Mouse (Mus musculus): ENCODE data around the gene Hmcn1. TPM values are rescaled to one million over a fixed set of nuclear protein-coding genes. Genes with fewer than 3 reads are reported as not detected.

The Hmcn1 gene
- total and polyA plus RNA-seq, 2 experiments from 2014 or later: 0.80 to 6.3 TPM

DNA sequence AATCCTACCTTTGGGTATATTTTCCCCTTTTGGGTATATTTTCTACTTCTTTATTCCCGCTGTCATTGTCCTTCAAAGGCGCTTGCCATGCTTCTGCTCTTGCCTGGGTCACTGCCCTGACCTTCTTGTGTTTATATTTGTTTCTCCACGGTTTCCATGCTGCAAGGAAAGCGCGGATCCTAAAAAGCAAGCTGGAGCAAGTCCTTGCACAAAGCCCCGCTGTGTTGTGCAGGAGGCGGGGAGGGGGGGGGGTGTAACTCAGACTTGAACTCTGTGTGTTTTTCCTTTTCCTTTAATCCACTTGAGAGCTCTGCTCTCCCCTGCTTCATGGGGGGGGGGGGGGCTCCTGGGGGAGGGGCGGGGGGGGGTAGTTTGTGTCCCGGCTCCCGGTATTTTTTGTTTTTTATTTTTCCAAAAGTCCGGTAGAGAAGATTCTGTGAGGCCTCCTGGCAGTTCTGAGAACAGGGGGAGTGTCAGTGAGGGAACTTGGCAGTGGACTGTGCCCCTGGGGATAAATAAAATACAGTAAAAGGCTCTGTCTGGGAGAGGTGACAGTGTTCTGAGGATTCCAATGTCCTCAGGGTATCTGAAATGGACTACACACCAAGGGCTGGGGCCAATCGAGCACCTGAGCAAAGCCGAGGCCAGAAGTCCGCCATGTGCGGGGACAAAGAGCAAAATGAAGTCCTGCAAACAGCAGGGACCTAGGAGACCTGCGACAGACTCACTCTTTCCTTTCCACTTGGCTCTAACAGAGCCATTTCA, 457.3 kb downstream of the Hmcn1 start:
- ATAC-seq (peak; percentile 78), DNase-seq (ENCODE audit: low spot score) (peak; percentile 44)
- Histone ChIP-seq H3K4me2 (ENCODE audit: low read depth, low read length) (peak overlapping the region; percentile 47), H3K27me3 (ENCODE audit: insufficient read depth, low read length) (no peaks in the 10 kb centered on the region), H3K9ac (replicated peaks; ENCODE audit: low read length) (no peak overlapping the region), H3K4me1 (ENCODE audit: insufficient read depth, low read length) (no peaks in the 10 kb centered on the region), H3K27ac (peak overlapping the region; percentile 4; the same call in 1 of the 2 replicates), H3K4me3 (ENCODE audit: low read length) (no peak overlapping the region), H3K36me3 (ENCODE audit: insufficient read depth, low read length) (no peaks in the 10 kb centered on the region), H3K9me3 (ENCODE audit: low read length) (no peaks in the 10 kb centered on the region)
- no peak for TF ChIP-seq CTCF (IDR thresholded peaks at IDR 0.05; ENCODE audit: low read depth)
- 12% methylated on average over 16 of the region's 16 CpGs for WGBS

DNA sequence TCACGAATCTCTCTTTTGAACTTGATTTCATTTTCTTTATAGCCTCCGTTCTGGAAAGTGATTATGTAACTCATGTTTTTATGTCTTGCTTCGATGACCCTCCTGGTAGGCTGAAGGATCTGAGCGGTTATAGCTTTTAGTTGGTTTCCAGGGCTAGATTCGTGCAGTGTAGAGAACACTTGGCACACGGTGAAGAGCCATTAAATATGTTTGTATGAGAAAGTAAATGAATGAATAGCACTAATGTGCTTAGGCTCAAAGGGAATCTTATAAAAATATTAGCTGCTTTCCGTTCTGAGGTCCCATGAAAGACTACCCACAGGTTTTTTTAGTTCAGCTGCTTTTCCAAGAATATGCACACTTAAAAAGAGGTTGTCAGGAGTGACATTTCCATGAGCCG, 458.6 kb downstream of the Hmcn1 start:
- DNase-seq (ENCODE audit: low spot score): no peak
- Histone ChIP-seq H3K27ac (no peak overlapping the region), H3K4me2 (ENCODE audit: low read depth, low read length) (no peak overlapping the region), H3K9me3 (ENCODE audit: low read length) (no peaks in the 10 kb centered on the region), H3K27me3 (ENCODE audit: insufficient read depth, low read length) (no peaks in the 10 kb centered on the region), H3K9ac (replicated peaks; ENCODE audit: low read length) (no peak overlapping the region), H3K4me1 (ENCODE audit: insufficient read depth, low read length) (no peaks in the 10 kb centered on the region), H3K4me3 (ENCODE audit: low read length) (no peak overlapping the region), H3K36me3 (ENCODE audit: insufficient read depth, low read length) (no peaks in the 10 kb centered on the region)
- ATAC-seq: no peak
- WGBS: 77% methylated on average over 8 of the region's 8 CpGs
- no peak for TF ChIP-seq CTCF (IDR thresholded peaks at IDR 0.05; ENCODE audit: low read depth)

DNA sequence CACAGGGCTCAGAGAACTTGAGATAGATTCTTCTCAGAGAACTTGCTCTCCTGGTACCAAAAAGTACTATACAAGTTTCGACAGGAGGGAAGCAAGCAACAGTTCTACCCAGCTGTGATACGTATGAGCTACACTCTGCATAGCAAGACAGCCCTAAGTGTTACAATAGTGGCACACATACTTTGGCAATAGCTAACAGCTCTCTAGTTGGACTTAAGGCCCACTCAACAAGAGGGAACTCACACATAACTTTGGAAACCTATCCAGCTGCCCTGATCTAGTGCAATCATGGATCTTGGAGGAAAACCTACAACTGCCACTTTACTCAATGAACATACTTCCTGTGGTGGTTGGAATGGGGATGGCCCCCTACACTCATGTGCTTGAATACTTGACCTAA, 480.2 kb downstream of the Hmcn1 start:
- ATAC-seq (no peak), DNase-seq (ENCODE audit: low spot score) (no peak)
- 95% methylated on average over 2 of the region's 2 CpGs for WGBS
- H3K4me3 ChIP-seq (ENCODE audit: low read length): no peak overlapping the region
- no peaks in the 10 kb centered on the region for H3K4me1 ChIP-seq (ENCODE audit: insufficient read depth, low read length)
- no peak overlapping the region for H3K9ac ChIP-seq (replicated peaks; ENCODE audit: low read length)
- no peaks in the 10 kb centered on the region for H3K9me3 ChIP-seq (ENCODE audit: low read length)
- TF ChIP-seq CTCF (IDR thresholded peaks at IDR 0.05; ENCODE audit: low read depth): no peak
- no peaks in the 10 kb centered on the region for H3K27me3 ChIP-seq (ENCODE audit: insufficient read depth, low read length)
- no peak overlapping the region for H3K27ac ChIP-seq
- no peaks in the 10 kb centered on the region for H3K36me3 ChIP-seq (ENCODE audit: insufficient read depth, low read length)
- H3K4me2 ChIP-seq (ENCODE audit: low read depth, low read length): no peak overlapping the region

Other genes starting within 250 kb of the Hmcn1 start
- gene Gm47985, start 189.1 kb upstream of the Hmcn1 start, total RNA-seq (2014; rRNA removed): not detected in 2 replicates
- gene Gm47985, start 189.1 kb upstream of the Hmcn1 start, polyA plus RNA-seq (2015; fragmentation: Nextera tagmentation; extraction: Ambion mirVana): not detected in 2 replicates
- not detected in 2 replicates for gene Gm8947, start 198.9 kb upstream of the Hmcn1 start, total RNA-seq (2014; rRNA removed)
- not detected in 2 replicates for gene Gm8947, start 198.9 kb upstream of the Hmcn1 start, polyA plus RNA-seq (2015; fragmentation: Nextera tagmentation; extraction: Ambion mirVana)
- gene Gm47995, start 205.0 kb upstream of the Hmcn1 start, total RNA-seq (2014; rRNA removed): not detected in 2 replicates
- gene Gm47995, start 205.0 kb upstream of the Hmcn1 start, polyA plus RNA-seq (2015; fragmentation: Nextera tagmentation; extraction: Ambion mirVana): not detected in 2 replicates
- not detected in 2 replicates for gene 3110040M04Rik, start 210.7 kb upstream of the Hmcn1 start, total RNA-seq (2014; rRNA removed)
- gene 3110040M04Rik, start 210.7 kb upstream of the Hmcn1 start, polyA plus RNA-seq (2015; fragmentation: Nextera tagmentation; extraction: Ambion mirVana): not detected in 2 replicates
- not detected in 2 replicates for gene Gm47996, start 216.7 kb upstream of the Hmcn1 start, total RNA-seq (2014; rRNA removed)
- gene Gm47996, start 216.7 kb upstream of the Hmcn1 start, polyA plus RNA-seq (2015; fragmentation: Nextera tagmentation; extraction: Ambion mirVana): not detected in 2 replicates

Data from hindbrain, postnatal 0 days (tissue).